Mouse (Mus musculus): ENCODE data around the gene Lamb2.

GRCm38 (mm10) chr9:108486973-108487530, 7.5 kb downstream of the Lamb2 start:
- no peak for TF ChIP-seq CTCF (IDR thresholded peaks at IDR 0.05; ENCODE audit: low read depth)
- no peak for TF ChIP-seq EP300 (IDR thresholded peaks at IDR 0.05; ENCODE audit: low read depth)
